Comparison of ENCODE assay signal across 14 mouse cellular contexts in genomic region chr16:63621845-63622244, GRCm38 (mm10).
A peak's percentile ranks its signal among the peaks of the same experiment; 100 is the strongest.
DNase-seq lines count a peak whose midpoint lies in the region; ATAC-seq and TF ChIP-seq lines count a peak whose summit lies in the region.
"Had no signal": no experiment of that assay in that cellular context is flagged by ENCODE, and none has a peak within 500 bp of the region (broad histone marks: within the 10 kb centered on the region; RNA-seq: fewer than 3 reads in every experiment).

No protein-coding gene starts in this region.

- TF ChIP-seq CTCF in lung, postnatal 0 days (IDR thresholded peaks at IDR 0.05) = no peak
- TF ChIP-seq CTCF in lung, adult 2 months (IDR thresholded peaks at IDR 0.05; ENCODE audit: insufficient read depth, low read length) = no peak
- TF ChIP-seq CTCF in brain, embryonic 14.5 days (IDR thresholded peaks at IDR 0.05; ENCODE audit: borderline replicate concordance, extremely low read depth, insufficient read depth, insufficient read length) = no peak

- H3K9me3 ChIP-seq in lung, postnatal 0 days (ENCODE audit: low read length) = no peaks in the 10 kb centered on the region
- H3K9me3 ChIP-seq: kidney, embryonic 15.5 days had no signal

- no peaks in the 10 kb centered on the region for H3K4me1 ChIP-seq in lung, postnatal 0 days (ENCODE audit: insufficient read depth, low read depth, low read length)
- no peaks in the 10 kb centered on the region for H3K4me1 ChIP-seq in lung, adult 2 months (ENCODE audit: control insufficient read depth, insufficient read depth, low read length)
- H3K4me1 ChIP-seq: kidney, embryonic 15.5 days had no signal

- TF ChIP-seq POLR2A in lung, adult 2 months (IDR thresholded peaks at IDR 0.05; ENCODE audit: borderline replicate concordance, extremely low read depth, low read depth, low read length) = no peak
- TF ChIP-seq POLR2A in brain, embryonic 14.5 days (IDR thresholded peaks at IDR 0.05; ENCODE audit: borderline replicate concordance, extremely low read depth, insufficient read depth, insufficient read length, poor library complexity, severe bottlenecking) = no peak

- H3K36me3 ChIP-seq in lung, postnatal 0 days (ENCODE audit: insufficient read depth, low read length) = no peaks in the 10 kb centered on the region
- H3K36me3 ChIP-seq: kidney, embryonic 15.5 days had no signal

- no peak overlapping the region for H3K4me2 ChIP-seq in lung, postnatal 0 days (replicated peaks; ENCODE audit: low read depth, low read length)
- H3K4me2 ChIP-seq: kidney, embryonic 15.5 days had no signal

- peak; percentile 87 for ATAC-seq in frontal cortex, adult (ENCODE audit: low TSS enrichment)
- no peak for ATAC-seq in lung, postnatal 0 days
- ATAC-seq: activated CD4-positive, CD25-positive, alpha-beta regulatory T cell, adult 4 months; inflammation-experienced regulatory T-cells, adult 6 months had no signal

- H3K4me3 ChIP-seq in lung, postnatal 0 days (ENCODE audit: low read depth, low read length) = no peak overlapping the region
- no peak overlapping the region for H3K4me3 ChIP-seq in lung, adult 2 months (replicated peaks; ENCODE audit: extremely low read depth, low read depth, low read length)
- H3K4me3 ChIP-seq: kidney, embryonic 15.5 days; myocyte had no signal

- H3K9ac ChIP-seq in lung, postnatal 0 days (replicated peaks; ENCODE audit: low read depth) = no peak overlapping the region
- H3K9ac ChIP-seq: kidney, embryonic 15.5 days; liver, embryonic 14.5 days had no signal

- H3K27me3 ChIP-seq in lung, postnatal 0 days (replicated peaks; ENCODE audit: insufficient read depth, low read length) = no peaks in the 10 kb centered on the region
- H3K27me3 ChIP-seq: kidney, embryonic 15.5 days had no signal

- 78% methylated on average over 6 of the region's 6 CpGs for WGBS in lung, postnatal 0 days
- 79% methylated on average over 6 of the region's 6 CpGs for WGBS in lung, adult 2 months

- DNase-seq in frontal cortex, postnatal 25 days (ENCODE audit: low spot score in 2 of 2) = no peak
- DNase-seq in lung, postnatal 0 days (ENCODE audit: low spot score) = peak; percentile 28
- no peak for DNase-seq in lung, adult 2 months
- DNase-seq in brain, embryonic 14.5 days (ENCODE audit: low read depth) = peak; percentile 78
- peak; percentile 59 to 68 for DNase-seq in cerebellum, postnatal 10 days
- no peak for DNase-seq in Muller cell, postnatal 12 days (ENCODE audit: inconsistent ontology term)
- DNase-seq: heart, postnatal 10 days; right cerebral cortex, postnatal 4 days had no signal

- no peak overlapping the region for H3K27ac ChIP-seq in lung, postnatal 0 days (ENCODE audit: low read length)
- H3K27ac ChIP-seq: kidney, embryonic 15.5 days; liver, embryonic 14.5 days had no signal

- no peak for TF ChIP-seq EP300 in lung, postnatal 0 days (IDR thresholded peaks at IDR 0.05)

Comparison
In these comparisons a context has a peak if more than half of its experiments do, and no peak if none do; other contexts are left out.
1. DNase-seq: peak in lung, postnatal 0 days (single experiment), brain, embryonic 14.5 days (single experiment) and cerebellum, postnatal 10 days (2 of 2); none in frontal cortex, postnatal 25 days (0 of 2), lung, adult 2 months (single experiment) and Muller cell, postnatal 12 days (single experiment).